Mouse (Mus musculus): ENCODE data around the gene Nav2.

Nav2 gene

DNA sequence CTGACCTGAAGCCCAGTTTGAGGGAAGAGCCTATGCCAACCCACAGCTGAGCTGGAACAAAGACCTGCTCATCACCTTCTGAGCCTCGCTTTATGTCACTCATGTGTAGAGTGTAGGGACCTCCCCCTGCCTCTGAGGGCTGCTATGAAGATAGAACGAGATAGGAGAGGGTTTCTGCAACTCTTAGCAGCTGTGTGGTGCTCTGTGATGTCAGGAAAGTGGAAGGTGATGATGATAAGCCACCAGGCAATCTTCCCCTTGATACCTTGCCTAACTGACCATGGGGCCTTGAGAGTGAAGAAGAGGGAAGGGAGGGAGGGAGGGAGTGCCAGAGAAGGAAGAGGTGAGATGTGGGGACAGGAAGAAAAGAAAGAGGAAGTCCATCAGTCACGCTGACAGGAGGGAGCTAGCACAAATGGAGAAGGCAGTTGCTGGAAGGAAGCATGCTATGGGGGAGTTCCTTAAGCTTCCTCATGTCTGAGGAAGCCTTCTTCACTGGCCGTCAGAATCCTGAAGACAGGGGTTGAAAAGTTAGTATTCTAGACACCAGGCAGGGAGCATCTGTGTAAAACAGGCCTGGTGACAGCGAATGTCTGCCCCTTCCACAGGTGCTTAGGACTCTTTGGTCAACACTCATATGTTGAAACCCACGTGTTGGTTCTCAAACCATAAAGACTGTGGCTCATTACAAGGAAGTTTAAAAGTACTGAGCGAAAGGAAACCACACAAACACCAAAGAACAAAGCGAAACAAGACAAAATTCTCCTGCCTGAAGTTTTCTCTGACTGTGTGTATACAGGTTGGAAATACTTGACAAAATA is at the start of gene Nav2:
Nav2 (plus strand) TSS at position 196 of the 821 bp plus-strand sequence.
- DNase-seq (ENCODE audit: low spot score in 2 of 2) = no peak

DNA sequence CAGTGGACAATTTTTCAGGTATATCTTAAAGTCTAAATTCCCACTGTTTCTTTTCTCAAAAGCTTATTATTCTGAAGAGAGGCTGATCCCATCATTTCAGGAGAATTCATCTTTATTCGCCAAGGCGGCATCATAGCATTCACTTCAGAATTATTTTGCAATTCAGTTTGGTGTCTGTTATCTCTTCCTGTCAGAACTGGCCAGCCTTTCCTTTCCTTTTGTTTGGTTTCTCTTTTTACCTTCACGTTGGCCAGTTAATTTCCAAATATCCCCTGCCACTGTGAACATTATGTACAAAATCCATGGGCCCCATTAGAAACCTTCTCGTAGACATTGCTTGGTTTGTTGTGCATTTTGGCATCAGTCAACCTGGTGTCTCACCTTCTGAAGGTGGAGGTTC is 49.2 kb upstream of the Nav2 start:
- DNase-seq (ENCODE audit: low spot score in 2 of 2) = no peak

DNA sequence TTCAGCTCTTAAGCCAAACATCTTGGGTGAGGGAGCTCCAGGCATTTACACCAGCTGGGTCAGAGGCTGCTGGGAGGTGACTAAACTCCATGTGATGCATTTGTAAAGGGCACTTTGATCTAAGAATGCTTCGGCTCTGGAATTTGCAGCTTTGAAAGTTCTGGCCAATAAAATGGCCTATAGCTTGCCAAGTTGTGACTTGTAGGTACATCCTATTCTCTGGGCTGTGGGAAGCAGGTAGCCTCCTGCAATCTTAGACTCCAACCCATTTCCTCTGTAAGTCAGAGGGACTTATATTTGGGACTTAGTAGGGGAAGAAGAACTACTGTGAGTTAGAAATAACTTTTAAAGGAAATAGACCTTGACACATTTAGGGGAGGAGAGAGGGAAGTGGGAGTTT is 47.6 kb upstream of the Nav2 start:
- no peak for DNase-seq (ENCODE audit: low spot score in 2 of 2)

DNA sequence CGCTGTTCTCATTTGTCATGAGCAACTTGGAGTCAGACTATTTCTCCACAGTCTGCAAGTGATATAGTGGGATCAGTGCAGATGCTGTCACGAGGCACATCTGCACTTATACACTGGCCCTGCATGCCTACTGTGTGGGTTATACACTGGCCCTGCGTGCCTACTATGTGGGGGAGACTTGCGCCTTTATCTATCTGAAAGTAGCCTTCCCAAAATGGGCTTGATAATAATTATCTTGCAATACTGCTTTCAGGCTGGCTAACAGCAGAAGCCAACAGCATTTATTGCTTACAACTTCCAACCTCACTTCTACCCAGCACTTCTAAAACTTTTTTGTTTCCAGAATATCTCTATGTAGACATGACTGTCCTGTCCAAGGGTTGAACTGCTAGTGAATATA is 46.7 kb upstream of the Nav2 start:
- no peak for DNase-seq (ENCODE audit: low spot score in 2 of 2)

DNA sequence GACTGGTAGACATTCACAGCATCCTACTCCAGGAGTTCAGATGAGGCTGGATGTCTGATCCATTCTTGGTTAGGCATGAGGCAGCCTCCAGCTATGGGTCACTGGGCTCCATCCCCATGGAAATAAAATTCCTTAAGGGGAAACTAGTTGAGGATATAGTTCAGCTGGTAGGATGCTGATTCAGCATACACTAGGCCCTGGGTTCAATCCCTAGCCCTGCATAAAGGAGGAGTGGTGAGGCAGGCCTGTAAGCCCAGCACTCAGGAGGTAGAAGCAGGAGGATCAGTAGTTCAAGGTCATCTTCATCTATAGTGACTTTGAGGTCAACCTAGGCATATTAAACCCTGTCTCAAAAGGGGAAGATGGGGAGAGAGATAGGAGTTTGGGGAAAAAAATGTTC is 44.3 kb upstream of the Nav2 start:
- no peak for DNase-seq (ENCODE audit: low spot score in 2 of 2)

DNA sequence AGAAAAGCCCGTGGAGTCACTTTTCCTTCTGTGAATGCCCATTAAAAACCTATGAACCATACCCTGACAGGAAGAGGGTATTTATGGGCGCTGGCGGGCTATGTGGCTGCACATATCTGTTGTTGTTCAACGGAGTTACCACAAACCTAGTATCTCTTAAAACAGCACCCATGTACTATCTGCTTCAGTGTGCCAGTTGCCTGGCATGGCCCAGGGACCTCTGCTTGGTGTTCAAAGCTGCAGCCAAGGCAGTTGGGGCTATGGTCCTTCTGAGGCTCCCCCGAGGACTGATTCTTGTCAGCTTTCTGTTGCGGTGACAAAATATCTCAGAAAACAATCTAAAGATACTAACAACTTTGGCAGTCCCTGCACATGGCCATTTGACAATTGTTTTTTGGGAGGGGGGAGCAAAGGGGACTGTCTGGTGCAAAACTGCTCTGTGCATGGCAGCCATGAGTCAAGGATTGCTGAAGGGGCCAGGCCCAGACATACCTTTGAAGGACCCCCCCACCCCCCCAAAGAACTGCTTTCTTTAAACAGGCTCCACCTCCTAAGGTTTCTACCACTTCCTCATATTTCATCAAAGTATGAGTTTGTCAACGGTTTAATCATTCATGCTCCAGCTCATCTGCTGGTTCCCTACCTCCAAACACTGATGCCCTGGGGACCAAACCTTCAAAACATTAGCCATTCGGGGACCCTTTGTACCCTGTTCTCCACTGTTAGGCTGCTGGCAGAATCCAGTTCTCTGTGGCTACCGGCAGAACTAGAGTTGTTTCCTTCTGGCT is 43.7 kb upstream of the Nav2 start:
- DNase-seq (ENCODE audit: low spot score in 2 of 2) = no peak

DNA sequence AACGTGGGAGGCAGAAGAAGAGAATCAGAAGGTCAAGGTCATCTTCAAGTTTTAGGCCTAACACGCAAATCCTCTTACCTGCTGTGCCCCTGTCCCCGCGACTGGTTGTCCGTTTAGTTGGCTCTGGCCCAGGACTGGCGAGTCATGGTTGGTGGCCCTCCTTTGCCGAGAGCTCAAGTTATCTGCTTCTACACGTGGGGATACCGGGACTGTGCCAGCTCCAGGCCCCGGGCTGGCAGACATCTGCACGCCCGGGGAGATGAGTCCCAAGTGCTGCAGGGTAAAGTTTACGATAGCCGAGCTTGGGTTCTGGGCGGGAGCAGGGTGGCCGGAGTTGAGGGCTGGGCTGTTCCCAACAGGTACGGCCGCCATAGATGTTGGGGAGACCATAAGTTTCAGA is 40.9 kb upstream of the Nav2 start:
- DNase-seq (ENCODE audit: low spot score in 2 of 2) = no peak

DNA sequence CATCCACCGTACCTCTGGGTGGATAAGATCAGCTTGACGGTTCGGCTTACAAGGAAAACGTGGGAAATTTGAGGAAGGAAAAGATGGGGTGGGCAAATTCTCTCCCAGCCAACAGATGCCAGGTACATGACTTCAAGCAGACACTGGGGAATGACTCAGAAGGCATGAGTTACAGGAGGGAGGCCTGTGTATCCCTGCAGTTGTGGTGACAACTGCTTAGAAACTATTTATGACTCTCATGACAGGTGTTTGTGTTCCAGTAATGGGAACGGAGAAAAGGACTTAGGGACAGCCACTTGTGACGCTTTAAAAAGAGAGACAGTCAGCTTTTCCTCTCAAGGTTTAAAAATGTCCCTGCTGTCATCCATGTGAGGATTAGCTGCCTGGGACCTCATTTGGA is 38.4 kb upstream of the Nav2 start:
- no peak for DNase-seq (ENCODE audit: low spot score in 2 of 2)

DNA sequence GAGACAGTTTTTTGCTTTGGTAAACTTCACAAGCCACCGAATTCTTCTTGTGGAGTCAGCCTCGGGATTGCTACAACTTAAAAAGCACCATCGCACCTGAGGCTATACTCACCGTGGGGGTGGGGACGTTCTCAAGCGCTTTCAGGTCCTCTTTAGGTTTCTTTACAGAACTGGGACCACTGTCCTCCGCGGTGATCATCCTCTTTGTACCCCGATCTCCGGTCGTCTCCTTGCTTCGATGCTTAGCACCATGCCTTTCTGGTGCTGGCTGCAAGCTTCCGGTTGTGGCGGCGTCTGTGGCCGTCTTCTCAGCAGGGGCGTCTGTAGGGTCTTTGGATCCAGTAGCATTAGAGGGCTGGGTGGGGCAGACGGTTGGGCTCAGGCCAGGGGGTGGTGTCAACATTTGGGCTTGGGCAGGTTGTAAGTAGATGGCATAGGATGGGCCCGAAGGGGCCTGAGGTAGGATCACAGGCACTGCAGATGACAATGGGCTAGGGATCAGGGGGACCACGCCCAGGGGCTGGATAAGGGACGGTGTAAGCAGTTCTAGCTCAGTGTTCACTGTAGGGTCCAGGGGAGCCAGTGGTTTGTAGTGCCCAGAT is 37.8 kb upstream of the Nav2 start:
- no peak for DNase-seq (ENCODE audit: low spot score in 2 of 2)

DNA sequence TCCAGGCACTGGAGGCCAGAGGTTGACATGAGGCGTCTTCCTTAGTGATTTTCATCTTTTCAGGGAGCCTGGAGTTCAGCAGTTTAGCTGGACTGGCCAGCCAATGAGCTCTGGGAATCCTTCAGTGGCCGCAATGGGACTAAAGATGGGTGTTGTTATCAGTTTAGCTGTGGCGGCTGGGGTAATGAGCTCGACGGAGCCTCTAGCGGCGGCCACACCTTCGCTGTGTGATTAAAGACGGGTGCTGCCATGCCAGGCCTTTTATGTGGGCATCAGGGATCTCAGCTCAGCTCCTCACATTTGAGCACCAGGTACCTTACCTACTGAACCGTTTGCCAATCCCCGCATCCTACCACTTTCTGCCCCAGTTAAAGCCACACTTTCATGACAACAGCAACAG is 37.2 kb upstream of the Nav2 start:
- DNase-seq (ENCODE audit: low spot score in 2 of 2) = no peak

DNA sequence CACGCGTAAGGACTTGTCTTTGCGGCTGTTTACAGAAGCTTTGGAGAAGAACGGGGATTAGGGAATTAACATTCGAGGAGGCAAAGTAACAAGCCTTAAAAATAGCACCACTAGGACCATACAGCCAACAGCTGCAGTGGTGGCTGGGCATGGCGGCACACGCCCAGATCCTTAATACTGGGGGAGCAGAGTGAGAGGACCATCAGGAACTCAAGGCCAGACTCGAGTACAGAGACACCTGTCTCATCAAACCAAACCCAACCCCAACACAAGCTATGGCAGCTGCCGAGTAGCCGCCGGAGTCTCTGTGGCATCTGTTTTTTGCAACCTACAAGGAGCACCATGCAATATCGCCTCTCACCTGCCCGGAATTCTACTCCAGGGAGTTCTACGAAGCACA is 33.4 kb upstream of the Nav2 start:
- no peak for DNase-seq (ENCODE audit: low spot score in 2 of 2)

DNA sequence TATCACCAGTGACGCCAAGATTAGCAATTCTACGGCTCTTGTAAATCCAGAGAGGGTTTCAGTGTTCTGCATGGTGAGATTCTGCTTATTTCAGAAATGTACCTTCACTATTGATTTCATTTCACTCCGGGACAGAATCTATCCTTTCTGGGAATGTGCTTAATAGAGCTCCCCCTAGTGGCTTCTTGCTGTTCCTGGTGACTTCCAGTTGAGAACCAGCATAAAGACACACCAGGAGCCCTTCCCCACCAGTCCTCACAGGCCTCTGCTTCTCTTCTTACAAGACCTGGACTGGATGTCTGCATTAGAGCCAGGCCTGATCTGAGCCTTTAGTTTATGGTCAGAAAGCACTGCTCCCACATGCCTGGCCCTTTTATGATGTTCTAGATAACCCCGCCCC is 32.0 kb upstream of the Nav2 start:
- no peak for DNase-seq (ENCODE audit: low spot score in 2 of 2)

DNA sequence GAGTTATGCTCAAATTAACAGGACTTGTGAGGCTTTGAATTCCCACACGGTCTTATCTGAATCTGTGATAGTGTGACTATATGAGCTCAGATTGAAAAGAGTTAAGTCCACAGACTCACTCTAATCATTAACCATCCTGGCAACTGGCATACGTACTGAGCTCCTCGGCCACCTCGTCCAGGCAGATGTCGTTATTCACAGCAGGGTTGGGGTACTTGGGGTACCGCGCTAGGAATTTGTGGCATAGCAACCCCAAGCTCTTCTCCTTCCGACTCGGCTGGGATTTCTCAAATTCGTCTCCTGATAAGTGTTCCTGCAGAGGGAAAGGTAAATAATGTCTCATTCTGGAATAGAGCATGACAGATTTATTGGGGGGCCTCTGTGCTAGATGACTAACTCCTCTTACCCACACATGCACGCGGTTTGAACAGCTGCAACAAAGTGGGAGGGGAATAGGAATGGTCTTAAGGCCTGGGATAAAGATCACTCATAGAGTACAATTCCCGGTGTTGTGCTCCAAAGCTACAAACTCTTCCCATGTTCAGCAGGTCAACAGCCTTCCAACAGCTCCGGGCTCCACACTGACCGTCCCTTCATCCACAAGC is 30.6 kb upstream of the Nav2 start:
- DNase-seq (ENCODE audit: low spot score in 2 of 2) = no peak

DNA sequence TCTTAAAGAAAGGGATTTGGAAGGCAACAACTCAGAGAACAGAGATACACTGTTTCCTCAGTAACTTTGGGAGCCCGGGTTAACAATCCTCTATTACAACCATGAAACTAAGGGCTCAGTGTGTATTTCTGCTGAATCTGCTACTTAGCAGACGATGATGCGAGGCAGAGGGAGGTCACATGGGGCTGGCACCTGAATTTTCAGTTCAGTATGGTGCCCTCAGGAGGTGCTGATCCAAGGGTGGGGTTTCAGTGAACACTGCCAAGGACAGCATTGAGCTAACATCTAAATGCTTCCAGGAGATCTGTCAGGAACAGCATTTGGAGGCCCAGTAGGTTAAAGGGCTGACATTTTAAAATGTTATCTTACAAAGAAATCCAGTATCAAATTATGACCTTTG is 28.9 kb upstream of the Nav2 start:
- no peak for DNase-seq (ENCODE audit: low spot score in 2 of 2)

DNA sequence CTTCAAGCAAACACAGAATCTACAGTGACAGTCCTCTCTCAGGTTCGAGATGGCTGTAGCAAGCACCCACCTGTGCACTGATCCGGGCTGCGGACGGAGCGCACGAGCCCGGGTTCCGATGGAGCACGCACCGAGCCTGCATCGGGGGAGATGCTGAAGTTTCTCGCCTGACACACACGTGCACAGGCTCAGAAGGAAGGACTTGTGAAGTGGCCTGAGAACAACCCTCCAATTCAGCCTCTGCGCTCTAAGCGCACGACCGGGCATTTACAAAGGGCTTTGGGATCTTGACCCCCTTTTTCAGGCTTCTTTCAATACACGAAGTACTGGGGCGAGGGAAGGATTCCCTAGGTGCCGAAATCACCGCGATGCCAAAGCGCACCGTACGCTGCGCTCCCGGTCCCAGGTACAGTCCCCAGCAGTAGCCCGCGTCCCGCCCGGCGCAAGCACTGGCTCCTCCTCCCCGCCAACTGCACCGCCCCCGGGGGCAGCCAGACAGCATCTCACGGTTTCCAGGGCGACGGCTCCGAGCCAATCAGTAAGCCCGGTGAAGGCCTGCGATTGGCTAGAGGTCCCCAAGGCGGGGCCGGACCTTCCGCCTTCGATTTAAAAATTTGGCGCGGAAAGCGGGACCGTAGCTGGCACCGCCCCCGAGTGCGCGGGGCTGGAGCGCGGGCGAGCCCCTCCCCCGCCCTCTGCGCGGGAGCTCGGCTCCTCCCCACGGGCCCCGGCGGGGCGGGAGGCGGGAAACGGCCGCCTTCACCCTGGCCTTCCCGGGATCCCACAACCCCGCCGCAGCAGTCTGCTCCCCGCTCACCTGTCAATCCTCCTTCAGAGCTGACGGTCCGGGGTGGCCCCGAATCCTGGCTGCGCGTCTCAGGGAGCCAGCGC is 27.7 kb upstream of the Nav2 start:
- DNase-seq (ENCODE audit: low spot score in 2 of 2) = peak; percentile 89 to 93

DNA sequence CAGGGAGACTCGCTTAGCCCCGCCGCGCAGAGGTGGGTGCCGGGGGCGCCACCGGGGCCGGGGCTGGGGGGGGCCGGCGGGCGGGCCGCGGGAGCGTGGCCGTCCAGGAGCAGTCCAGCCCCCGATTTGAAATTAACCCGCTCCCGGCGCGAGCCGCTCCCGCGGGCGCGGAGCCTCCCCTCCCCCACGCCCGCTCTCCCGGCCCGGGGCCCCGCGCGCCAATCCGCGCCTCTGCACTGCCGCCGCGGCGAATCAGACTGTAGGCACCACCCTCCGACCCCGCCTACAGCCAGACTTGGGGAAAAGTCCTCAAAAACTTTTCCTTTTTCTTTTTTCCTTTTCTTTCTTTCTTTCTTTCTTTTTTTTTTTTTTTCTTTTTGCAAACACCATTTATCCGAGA is 27.0 kb upstream of the Nav2 start, which contains the start of gene E2f8:
E2f8 (minus strand) TSS at position 111 of the 400 bp plus-strand sequence.
- peak; percentile 38 to 53 for DNase-seq (ENCODE audit: low spot score in 2 of 2)

DNA sequence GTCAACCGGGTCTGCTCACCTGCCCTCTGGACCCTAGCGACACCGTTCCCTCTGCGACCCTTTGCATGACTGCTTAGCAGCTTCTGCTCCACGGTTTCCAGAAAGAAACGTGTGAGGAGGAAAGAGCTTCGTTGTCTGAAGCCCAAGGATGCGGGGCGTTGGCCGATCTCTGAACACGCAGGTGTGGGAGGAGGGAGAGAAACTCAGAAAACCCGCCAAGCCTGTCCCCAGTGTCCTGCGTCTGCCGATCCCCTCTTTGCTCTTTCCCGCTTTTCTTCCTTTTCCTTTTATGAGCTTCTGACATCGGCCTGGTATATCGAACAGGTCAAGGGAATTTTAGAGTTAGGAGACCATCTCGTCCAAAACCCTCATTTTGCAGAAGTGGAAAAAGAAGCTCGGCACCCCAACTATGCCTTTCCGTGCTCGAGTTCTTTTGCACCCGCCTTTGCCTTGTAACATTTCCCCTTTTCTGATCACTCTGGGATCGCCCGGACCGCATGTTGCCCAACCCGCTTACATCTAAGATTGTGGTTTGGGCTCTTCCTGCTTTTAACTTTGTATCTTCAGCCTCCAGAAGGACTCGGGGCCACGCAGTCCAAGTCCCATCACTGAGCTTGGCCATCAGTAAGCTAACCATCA is 26.4 kb upstream of the Nav2 start:
- DNase-seq (ENCODE audit: low spot score in 2 of 2) = no peak

DNA sequence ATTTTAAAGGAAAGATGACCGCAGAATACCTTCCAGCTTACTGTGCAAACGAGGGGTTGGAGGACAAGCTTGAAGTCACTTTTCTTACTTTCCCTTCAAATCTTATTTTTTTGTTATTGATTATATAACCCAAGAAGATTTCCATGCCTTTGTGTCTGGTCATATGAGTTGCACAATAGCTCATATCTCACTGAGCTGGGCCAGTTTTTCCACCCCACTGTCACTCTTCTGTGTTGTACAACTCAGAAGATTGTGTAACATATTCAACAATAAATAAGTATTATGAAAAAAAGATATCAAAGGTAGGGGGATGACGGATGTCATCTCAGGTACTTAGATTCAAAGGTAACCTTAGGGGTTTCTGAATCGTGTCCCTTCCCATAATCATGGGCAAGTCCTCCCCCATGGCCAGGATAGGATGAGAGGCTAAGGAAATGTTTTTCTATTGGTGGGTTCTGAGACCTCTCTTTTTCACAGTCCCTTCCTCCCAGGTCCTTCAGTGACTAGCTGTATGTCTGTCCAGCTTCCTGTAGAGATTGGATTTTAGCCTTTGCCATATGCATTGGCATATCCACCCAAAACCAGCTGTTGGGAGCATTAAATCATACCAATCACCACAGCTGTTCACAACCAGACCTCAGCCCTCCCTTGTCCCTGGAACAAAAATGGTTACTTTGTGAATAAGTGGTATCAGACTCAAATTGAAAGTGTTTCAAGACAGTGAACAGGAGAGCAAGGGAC is 24.8 kb upstream of the Nav2 start:
- no peak for DNase-seq (ENCODE audit: low spot score in 2 of 2)

DNA sequence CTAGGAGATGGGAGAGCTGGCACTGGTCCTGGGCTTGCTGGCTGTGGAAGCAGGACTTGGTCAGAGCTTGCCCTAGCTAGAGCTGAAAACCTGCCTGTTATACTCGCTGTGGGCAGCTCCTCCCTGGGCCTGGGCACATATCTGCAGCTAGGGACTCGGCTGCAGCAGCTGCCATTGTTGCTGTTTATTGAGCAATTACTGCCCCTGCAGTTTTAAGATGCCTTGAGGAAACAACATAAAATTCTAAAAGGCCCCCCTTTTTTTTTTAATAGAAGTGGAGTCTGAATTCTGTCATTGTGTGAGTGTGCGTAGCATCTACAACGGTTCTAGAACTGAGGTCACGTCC is 24.3 kb upstream of the Nav2 start:
- no peak for DNase-seq (ENCODE audit: low spot score in 2 of 2)

DNA sequence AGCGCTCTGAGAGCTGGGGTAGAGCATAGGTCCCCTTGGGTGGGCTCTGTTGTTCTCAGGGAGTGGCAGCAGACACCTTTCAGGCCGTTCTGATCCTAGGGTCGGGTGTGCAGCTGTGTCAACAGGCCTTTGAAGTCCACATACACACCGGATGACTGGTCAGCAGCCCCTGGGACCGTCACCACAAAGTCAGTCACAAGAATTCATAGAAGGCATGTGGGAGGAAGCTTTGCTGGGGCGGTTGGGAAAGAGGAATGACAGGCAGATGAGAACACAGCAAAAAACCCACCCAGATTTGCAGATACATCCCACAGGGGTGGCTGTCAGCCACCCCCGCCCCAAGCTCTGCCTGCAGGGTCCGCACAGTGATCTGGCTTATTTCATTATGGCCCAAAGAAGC is 20.5 kb upstream of the Nav2 start:
- no peak for DNase-seq (ENCODE audit: low spot score in 2 of 2)
